Mouse (Mus musculus): ENCODE results near the gene Ndst4. TPM values are rescaled to one million over a fixed set of nuclear protein-coding genes. Genes with fewer than 3 reads are reported as not detected.

The Ndst4 gene
- polyA plus RNA-seq, 1 experiment from 2014 or later, result 2.0 TPM

GRCm38 (mm10) chr3:125756911-125757310, 353.0 kb downstream of the Ndst4 start:
- Histone ChIP-seq H3K27me3 (ENCODE audit: control insufficient read depth, insufficient read depth, low read length) (no peaks in the 10 kb centered on the region), H3K9me3 (ENCODE audit: control insufficient read depth, low read length) (no peaks in the 10 kb centered on the region), H3K36me3 (ENCODE audit: control insufficient read depth, insufficient read depth, low read length) (no peaks in the 10 kb centered on the region), H3K4me1 (ENCODE audit: control insufficient read depth, insufficient read depth, low read length) (no peaks in the 10 kb centered on the region), H3K9ac (ENCODE audit: low read length) (no peak overlapping the region), H3K4me2 (ENCODE audit: low read depth) (no peak overlapping the region), H3K27ac (ENCODE audit: low read depth, low read length) (no peak overlapping the region), H3K4me3 (ENCODE audit: low read depth, low read length) (no peak overlapping the region)
- DNase-seq (ENCODE audit: low spot score) (no peak), ATAC-seq (ENCODE audit: insufficient read depth, low FRiP score, low TSS enrichment) (no peak)
- 92% methylated on average over 1 of the region's 1 CpGs for WGBS

DNA sequence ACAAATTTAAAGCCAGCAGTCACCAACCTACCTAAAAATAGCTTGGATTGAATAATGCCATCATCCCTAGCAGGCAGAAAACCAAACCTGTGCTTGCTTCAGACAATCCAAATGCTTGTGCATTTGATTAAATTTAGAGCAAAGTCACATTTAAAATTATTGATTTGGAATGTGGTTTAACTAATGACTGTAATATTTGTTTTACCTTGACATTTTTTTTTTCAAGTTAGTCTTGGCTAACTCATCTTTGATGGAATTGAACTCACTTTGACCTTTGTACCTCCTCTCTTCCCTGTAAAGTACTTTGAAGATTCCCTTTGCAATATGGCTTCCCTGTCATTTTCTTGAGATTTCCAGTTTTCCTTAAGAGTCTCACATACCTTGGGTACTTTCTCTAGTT, 356.8 kb downstream of the Ndst4 start:
- ATAC-seq (ENCODE audit: insufficient read depth, low FRiP score, low TSS enrichment), result no peak
- Histone ChIP-seq H3K9ac (ENCODE audit: low read length) (no peak overlapping the region), H3K4me1 (ENCODE audit: control insufficient read depth, insufficient read depth, low read length) (no peaks in the 10 kb centered on the region), H3K27ac (ENCODE audit: low read depth, low read length) (no peak overlapping the region), H3K4me2 (ENCODE audit: low read depth) (no peak overlapping the region), H3K4me3 (ENCODE audit: low read depth, low read length) (no peak overlapping the region), H3K9me3 (ENCODE audit: control insufficient read depth, low read length) (no peaks in the 10 kb centered on the region), H3K36me3 (ENCODE audit: control insufficient read depth, insufficient read depth, low read length) (no peaks in the 10 kb centered on the region), H3K27me3 (ENCODE audit: control insufficient read depth, insufficient read depth, low read length) (no peaks in the 10 kb centered on the region)
- no peak for DNase-seq (ENCODE audit: low spot score)

All from neural tube, embryonic 11.5 days (tissue).